Mouse (Mus musculus): ENCODE data around the gene Parp3. TPM values are rescaled to one million over a fixed set of nuclear protein-coding genes. Genes with fewer than 3 reads are reported as not detected.
A peak's percentile ranks its signal among the peaks of the same experiment; 100 is the strongest.

Parp3 gene
- total RNA-seq (2014; rRNA removed), result 14.0 and 19.4 TPM in 2 replicates
- polyA plus RNA-seq (2012; rRNA removed), result 23.0 and 23.3 TPM in 2 replicates

GRCm38 (mm10) chr9:106476924-106477484 is at the start of gene Parp3:
TSS of gene Parp3 (minus strand) at chr9:106476949.
- H3K79me2 ChIP-seq (ENCODE audit: control insufficient read depth, insufficient read depth, low read length), result peaks cover 3% of the 10 kb centered on the region; the same call in 1 of the 2 replicates
- peak within 1 kb of the TSS; percentile 93 for H3K27ac ChIP-seq (replicated peaks; ENCODE audit: insufficient read depth, low read depth, low read length)
- peaks cover 14% of the 10 kb centered on the region for H3K4me1 ChIP-seq (ENCODE audit: control insufficient read depth, insufficient read depth, low read length)
- no peaks in the 10 kb centered on the region for H3K27me3 ChIP-seq (ENCODE audit: control insufficient read depth, insufficient read depth, low read length)
- H3K36me3 ChIP-seq (ENCODE audit: control insufficient read depth, insufficient read depth, low read length), result no peaks in the 10 kb centered on the region
- WGBS, result under 1% methylated on average over 41 of the region's 41 CpGs
- peak within 1 kb of the TSS; percentile 68 for H3K4me3 ChIP-seq (ENCODE audit: insufficient read depth, low read depth, low read length)
- TF ChIP-seq CTCF (IDR thresholded peaks at IDR 0.05; ENCODE audit: low read depth, low read length) (peak; percentile 96), POLR2A (IDR thresholded peaks at IDR 0.05; ENCODE audit: extremely low read depth, insufficient read depth, low read length) (0 out of 2 replicates have a peak, but pooled peaks have one; percentile 26)
- DNase-seq (ENCODE audit: extremely low read depth, low read depth, low spot score), result peak; percentile 98
- peak within 1 kb of the TSS; percentile 62 for H3K9ac ChIP-seq (ENCODE audit: low read depth, low read length)

GRCm38 (mm10) chr9:106519909-106520308 is 43.2 kb upstream of the Parp3 start:
- no peaks in the 10 kb centered on the region for H3K79me2 ChIP-seq (ENCODE audit: control insufficient read depth, insufficient read depth, low read length)
- TF ChIP-seq POLR2A (IDR thresholded peaks at IDR 0.05; ENCODE audit: extremely low read depth, insufficient read depth, low read length), result no peak
- no peak for TF ChIP-seq CTCF (IDR thresholded peaks at IDR 0.05; ENCODE audit: low read depth, low read length)
- 74% methylated on average over 8 of the region's 8 CpGs for WGBS
- no peak for DNase-seq (ENCODE audit: extremely low read depth, low read depth, low spot score)
- no peak overlapping the region for H3K4me3 ChIP-seq (ENCODE audit: insufficient read depth, low read depth, low read length)
- H3K27ac ChIP-seq (replicated peaks; ENCODE audit: insufficient read depth, low read depth, low read length), result no peak overlapping the region
- H3K9ac ChIP-seq (ENCODE audit: low read depth, low read length), result no peak overlapping the region
- H3K27me3 ChIP-seq (ENCODE audit: control insufficient read depth, insufficient read depth, low read length), result no peaks in the 10 kb centered on the region
- no peaks in the 10 kb centered on the region for H3K36me3 ChIP-seq (ENCODE audit: control insufficient read depth, insufficient read depth, low read length)
- no peaks in the 10 kb centered on the region for H3K4me1 ChIP-seq (ENCODE audit: control insufficient read depth, insufficient read depth, low read length)

DNA sequence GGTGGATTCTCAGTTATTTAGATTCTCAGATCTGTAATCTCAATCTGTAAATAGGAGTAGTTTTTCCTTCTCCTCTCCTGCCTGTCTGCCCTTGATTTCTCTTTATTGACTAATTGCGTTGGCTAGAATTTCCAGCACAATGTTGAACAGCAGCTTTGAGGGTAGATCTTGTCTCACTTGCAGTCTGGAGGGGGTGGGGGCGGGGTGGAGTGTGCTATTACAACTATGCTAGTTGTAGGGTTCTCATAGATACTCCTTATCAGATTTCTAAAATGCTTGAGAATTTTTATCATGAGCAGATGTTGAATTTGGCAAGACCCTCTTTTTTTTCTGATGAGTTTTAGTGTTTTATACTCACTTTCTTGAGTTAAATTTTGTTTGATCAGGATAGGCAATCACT is 42.7 kb upstream of the Parp3 start:
- H3K79me2 ChIP-seq (ENCODE audit: control insufficient read depth, insufficient read depth, low read length), result no peaks in the 10 kb centered on the region
- H3K4me1 ChIP-seq (ENCODE audit: control insufficient read depth, insufficient read depth, low read length), result no peaks in the 10 kb centered on the region
- TF ChIP-seq POLR2A (IDR thresholded peaks at IDR 0.05; ENCODE audit: extremely low read depth, insufficient read depth, low read length) (no peak), CTCF (IDR thresholded peaks at IDR 0.05; ENCODE audit: low read depth, low read length) (no peak)
- no peak for DNase-seq (ENCODE audit: extremely low read depth, low read depth, low spot score)
- no peak overlapping the region for H3K9ac ChIP-seq (ENCODE audit: low read depth, low read length)
- H3K27me3 ChIP-seq (ENCODE audit: control insufficient read depth, insufficient read depth, low read length), result no peaks in the 10 kb centered on the region
- H3K27ac ChIP-seq (replicated peaks; ENCODE audit: insufficient read depth, low read depth, low read length), result no peak overlapping the region
- WGBS, result 75% methylated on average over 2 of the region's 2 CpGs
- no peaks in the 10 kb centered on the region for H3K36me3 ChIP-seq (ENCODE audit: control insufficient read depth, insufficient read depth, low read length)
- H3K4me3 ChIP-seq (ENCODE audit: insufficient read depth, low read depth, low read length), result no peak overlapping the region

GRCm38 (mm10) chr9:106514273-106514672 is 37.5 kb upstream of the Parp3 start, which contains the start of gene Iqcf5:
TSS of gene Iqcf5 (plus strand) at chr9:106514573.
- no peak within 1 kb of the TSS for H3K27ac ChIP-seq (replicated peaks; ENCODE audit: insufficient read depth, low read depth, low read length)
- no peaks in the 10 kb centered on the region for H3K36me3 ChIP-seq (ENCODE audit: control insufficient read depth, insufficient read depth, low read length)
- 84% methylated on average over 4 of the region's 4 CpGs for WGBS
- DNase-seq (ENCODE audit: extremely low read depth, low read depth, low spot score), result no peak
- no peaks in the 10 kb centered on the region for H3K4me1 ChIP-seq (ENCODE audit: control insufficient read depth, insufficient read depth, low read length)
- no peaks in the 10 kb centered on the region for H3K27me3 ChIP-seq (ENCODE audit: control insufficient read depth, insufficient read depth, low read length)
- no peak for TF ChIP-seq POLR2A (IDR thresholded peaks at IDR 0.05; ENCODE audit: extremely low read depth, insufficient read depth, low read length)
- H3K79me2 ChIP-seq (ENCODE audit: control insufficient read depth, insufficient read depth, low read length), result no peaks in the 10 kb centered on the region
- H3K4me3 ChIP-seq (ENCODE audit: insufficient read depth, low read depth, low read length), result no peak within 1 kb of the TSS
- no peak within 1 kb of the TSS for H3K9ac ChIP-seq (ENCODE audit: low read depth, low read length)

- WGBS, result 87% methylated on average over 6 of the region's 6 CpGs
- Histone ChIP-seq H3K27me3 (ENCODE audit: control insufficient read depth, insufficient read depth, low read length) (no peaks in the 10 kb centered on the region), H3K79me2 (ENCODE audit: control insufficient read depth, insufficient read depth, low read length) (no peaks in the 10 kb centered on the region), H3K4me3 (ENCODE audit: insufficient read depth, low read depth, low read length) (no peak overlapping the region), H3K9ac (ENCODE audit: low read depth, low read length) (no peak overlapping the region), H3K36me3 (ENCODE audit: control insufficient read depth, insufficient read depth, low read length) (no peaks in the 10 kb centered on the region), H3K27ac (replicated peaks; ENCODE audit: insufficient read depth, low read depth, low read length) (no peak overlapping the region), H3K4me1 (ENCODE audit: control insufficient read depth, insufficient read depth, low read length) (no peaks in the 10 kb centered on the region)
- no peak for DNase-seq (ENCODE audit: extremely low read depth, low read depth, low spot score)
- TF ChIP-seq CTCF (IDR thresholded peaks at IDR 0.05; ENCODE audit: low read depth, low read length) (no peak), POLR2A (IDR thresholded peaks at IDR 0.05; ENCODE audit: extremely low read depth, insufficient read depth, low read length) (no peak)
Observed at GRCm38 (mm10) chr9:106513566-106513965, 36.8 kb upstream of the Parp3 start.

DNA sequence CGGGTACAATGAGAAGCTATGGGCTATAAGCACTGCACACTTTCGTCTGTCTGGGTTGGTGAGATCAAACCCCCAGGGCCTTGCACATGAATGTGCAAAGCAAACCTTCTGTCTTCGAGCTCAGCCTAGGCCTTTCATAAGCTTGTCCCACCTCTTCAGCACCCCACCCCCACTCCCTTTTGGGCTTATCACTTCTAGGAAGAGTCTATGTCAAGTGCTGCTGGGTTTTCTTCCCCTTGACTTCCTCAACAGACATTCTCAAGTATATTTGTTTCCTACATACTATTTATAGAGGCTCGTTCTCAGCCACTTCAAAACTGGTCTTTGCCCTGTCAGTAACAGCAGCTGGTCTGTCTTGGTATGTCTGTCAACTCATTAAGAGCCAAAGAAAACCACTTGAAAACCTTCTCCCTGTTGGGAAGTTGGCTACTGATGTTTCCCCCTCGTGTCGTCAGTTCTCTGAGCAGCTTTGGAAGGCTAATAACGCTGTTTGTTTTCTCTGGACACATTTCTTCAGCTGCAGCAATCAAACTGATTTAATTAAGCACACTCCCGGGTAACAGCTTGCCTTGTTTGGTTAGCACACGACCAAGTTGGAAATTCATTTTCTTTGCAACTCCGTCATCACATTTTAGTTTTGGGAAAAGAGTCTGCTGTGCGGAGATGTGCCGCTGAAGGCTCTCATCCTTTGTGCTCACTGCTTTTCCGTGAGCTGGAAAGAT is 36.1 kb upstream of the Parp3 start:
- H3K9ac ChIP-seq (ENCODE audit: low read depth, low read length), result no peak overlapping the region
- H3K4me3 ChIP-seq (ENCODE audit: insufficient read depth, low read depth, low read length), result no peak overlapping the region
- TF ChIP-seq POLR2A (IDR thresholded peaks at IDR 0.05; ENCODE audit: extremely low read depth, insufficient read depth, low read length), result no peak
- TF ChIP-seq CTCF (IDR thresholded peaks at IDR 0.05; ENCODE audit: low read depth, low read length), result no peak
- no peaks in the 10 kb centered on the region for H3K36me3 ChIP-seq (ENCODE audit: control insufficient read depth, insufficient read depth, low read length)
- H3K27me3 ChIP-seq (ENCODE audit: control insufficient read depth, insufficient read depth, low read length), result no peaks in the 10 kb centered on the region
- DNase-seq (ENCODE audit: extremely low read depth, low read depth, low spot score), result no peak
- 68% methylated on average over 13 of the region's 13 CpGs for WGBS
- no peaks in the 10 kb centered on the region for H3K79me2 ChIP-seq (ENCODE audit: control insufficient read depth, insufficient read depth, low read length)
- H3K27ac ChIP-seq (replicated peaks; ENCODE audit: insufficient read depth, low read depth, low read length), result no peak overlapping the region
- H3K4me1 ChIP-seq (ENCODE audit: control insufficient read depth, insufficient read depth, low read length), result no peaks in the 10 kb centered on the region

All from liver, adult 2 months (tissue).